Mouse (Mus musculus): ENCODE data around the gene Slc25a33. TPM values are rescaled to one million over a fixed set of nuclear protein-coding genes. Genes with fewer than 3 reads are reported as not detected.
A peak's percentile ranks its signal among the peaks of the same experiment; 100 is the strongest.
"Not testable (repeated sequence)": the region's sequence is repeated elsewhere in the genome, so short reads cannot be mapped to it uniquely, and the experiment has no call there.

Gene Slc25a33
- polyA plus RNA-seq, 1 experiment from 2014 or later, result 5.1 TPM

GRCm38 (mm10) chr4:149779966-149780365 lies 5.9 kb upstream of the Slc25a33 start:
- Histone ChIP-seq H3K4me1 (replicated peaks) (peaks cover 23% of the 10 kb centered on the region), H3K9me3 (replicated peaks) (no peaks in the 10 kb centered on the region)
- WGBS, result 69% methylated on average over 9 of the region's 9 CpGs

GRCm38 (mm10) chr4:149777126-149777525 lies 3.0 kb upstream of the Slc25a33 start:
- no peak overlapping the region for H3K4me3 ChIP-seq
- 59% methylated on average over 9 of the region's 9 CpGs for WGBS
- H3K9ac ChIP-seq, result no peak overlapping the region
- peak overlapping the region; percentile 49 for H3K27ac ChIP-seq
- H3K4me2 ChIP-seq, result no peak overlapping the region
- no peaks in the 10 kb centered on the region for H3K27me3 ChIP-seq
- ATAC-seq (replicated peaks; ENCODE audit: insufficient number of reproducible peaks, insufficient read depth, low FRiP score, low read depth), result no peak
- peaks cover 29% of the 10 kb centered on the region for H3K4me1 ChIP-seq (replicated peaks)
- H3K36me3 ChIP-seq, result no peaks in the 10 kb centered on the region
- H3K9me3 ChIP-seq (replicated peaks), result no peaks in the 10 kb centered on the region

More at GRCm38 (mm10) chr4:149779966-149780365, 5.9 kb upstream of the Slc25a33 start:
- no peak overlapping the region for H3K4me3 ChIP-seq
- no peak overlapping the region for H3K9ac ChIP-seq
- H3K27ac ChIP-seq, result no peak overlapping the region
- H3K27me3 ChIP-seq, result no peaks in the 10 kb centered on the region
- H3K36me3 ChIP-seq, result no peaks in the 10 kb centered on the region
- ATAC-seq (replicated peaks; ENCODE audit: insufficient number of reproducible peaks, insufficient read depth, low FRiP score, low read depth), result no peak; the same call in 1 of the 2 replicates
- no peak overlapping the region for H3K4me2 ChIP-seq

- H3K9me3 ChIP-seq (replicated peaks), result no peaks in the 10 kb centered on the region
- WGBS, result 32% methylated on average over 8 of the region's 8 CpGs
- H3K4me2 ChIP-seq, result no peak overlapping the region
- no peak overlapping the region for H3K9ac ChIP-seq
- no peak overlapping the region for H3K4me3 ChIP-seq
- H3K4me1 ChIP-seq (replicated peaks), result peaks cover 29% of the 10 kb centered on the region
- no peaks in the 10 kb centered on the region for H3K27me3 ChIP-seq
- no peaks in the 10 kb centered on the region for H3K36me3 ChIP-seq
- no peak overlapping the region for H3K27ac ChIP-seq
- no peak for ATAC-seq (replicated peaks; ENCODE audit: insufficient number of reproducible peaks, insufficient read depth, low FRiP score, low read depth)
Observed at GRCm38 (mm10) chr4:149775760-149776362, 1.8 kb upstream of the Slc25a33 start.

- no peak for ATAC-seq (replicated peaks; ENCODE audit: insufficient number of reproducible peaks, insufficient read depth, low FRiP score, low read depth)
- no peak overlapping the region for H3K4me2 ChIP-seq
- no peaks in the 10 kb centered on the region for H3K27me3 ChIP-seq
- H3K4me3 ChIP-seq, result no peak overlapping the region
- WGBS, result 54% methylated on average over 7 of the region's 7 CpGs
- peaks cover 29% of the 10 kb centered on the region for H3K4me1 ChIP-seq (replicated peaks)
- no peaks in the 10 kb centered on the region for H3K36me3 ChIP-seq
- no peak overlapping the region for H3K9ac ChIP-seq
- no peaks in the 10 kb centered on the region for H3K9me3 ChIP-seq (replicated peaks)
- no peak overlapping the region for H3K27ac ChIP-seq
Observed at GRCm38 (mm10) chr4:149775330-149775729, 1.3 kb upstream of the Slc25a33 start.

- H3K9ac ChIP-seq, result peak overlapping the region; percentile 71
- H3K9me3 ChIP-seq (replicated peaks), result no peaks in the 10 kb centered on the region
- H3K4me3 ChIP-seq, result peak overlapping the region; percentile 71
- no peaks in the 10 kb centered on the region for H3K27me3 ChIP-seq
- peaks cover 29% of the 10 kb centered on the region for H3K4me1 ChIP-seq (replicated peaks)
- under 1% methylated on average over 65 of the region's 65 CpGs for WGBS
- no peaks in the 10 kb centered on the region for H3K36me3 ChIP-seq
- peak overlapping the region; percentile 99 for H3K4me2 ChIP-seq
- peak; percentile 34 for ATAC-seq (replicated peaks; ENCODE audit: insufficient number of reproducible peaks, insufficient read depth, low FRiP score, low read depth)
- peak overlapping the region; percentile 66 for H3K27ac ChIP-seq
Observed at GRCm38 (mm10) chr4:149773408-149774093, 526 bp downstream of the Slc25a33 start.

GRCm38 (mm10) chr4:149772394-149772793 lies 1.7 kb downstream of the Slc25a33 start:
- H3K4me3 ChIP-seq, result no peak overlapping the region
- no peak overlapping the region for H3K9ac ChIP-seq
- no peak overlapping the region for H3K27ac ChIP-seq
- peaks cover 29% of the 10 kb centered on the region for H3K4me1 ChIP-seq (replicated peaks)
- H3K36me3 ChIP-seq, result no peaks in the 10 kb centered on the region
- H3K9me3 ChIP-seq (replicated peaks), result no peaks in the 10 kb centered on the region
- no peak for ATAC-seq (replicated peaks; ENCODE audit: insufficient number of reproducible peaks, insufficient read depth, low FRiP score, low read depth)
- H3K27me3 ChIP-seq, result no peaks in the 10 kb centered on the region
- 27% methylated on average over 2 of the region's 2 CpGs for WGBS
- no peak overlapping the region for H3K4me2 ChIP-seq

- Histone ChIP-seq H3K4me1 (replicated peaks) (no peaks in the 10 kb centered on the region), H3K9ac (no peak overlapping the region), H3K27ac (no peak overlapping the region), H3K9me3 (replicated peaks) (no peaks in the 10 kb centered on the region), H3K4me2 (no peak overlapping the region), H3K36me3 (no peaks in the 10 kb centered on the region), H3K4me3 (no peak overlapping the region), H3K27me3 (no peaks in the 10 kb centered on the region)
- ATAC-seq (replicated peaks; ENCODE audit: insufficient number of reproducible peaks, insufficient read depth, low FRiP score, low read depth), result no peak
- WGBS, result 82% methylated on average over 5 of the region's 5 CpGs
Observed at GRCm38 (mm10) chr4:149765201-149765600, 8.9 kb downstream of the Slc25a33 start.

GRCm38 (mm10) chr4:149763335-149763734 lies 10.7 kb downstream of the Slc25a33 start:
- no peak overlapping the region for H3K4me2 ChIP-seq
- H3K9me3 ChIP-seq (replicated peaks), result no peaks in the 10 kb centered on the region
- WGBS, result 83% methylated on average over 2 of the region's 2 CpGs
- no peak for ATAC-seq (replicated peaks; ENCODE audit: insufficient number of reproducible peaks, insufficient read depth, low FRiP score, low read depth)
- H3K27ac ChIP-seq, result no peak overlapping the region
- no peak overlapping the region for H3K9ac ChIP-seq
- H3K4me3 ChIP-seq, result no peak overlapping the region
- no peaks in the 10 kb centered on the region for H3K27me3 ChIP-seq
- H3K4me1 ChIP-seq (replicated peaks), result no peaks in the 10 kb centered on the region
- H3K36me3 ChIP-seq, result no peaks in the 10 kb centered on the region

- H3K4me2 ChIP-seq, result no peak overlapping the region
- no peaks in the 10 kb centered on the region for H3K36me3 ChIP-seq
- 65% methylated on average over 5 of the region's 5 CpGs for WGBS
- ATAC-seq (replicated peaks; ENCODE audit: insufficient number of reproducible peaks, insufficient read depth, low FRiP score, low read depth), result no peak
- H3K9ac ChIP-seq, result no peak overlapping the region
- no peaks in the 10 kb centered on the region for H3K9me3 ChIP-seq (replicated peaks)
- no peaks in the 10 kb centered on the region for H3K27me3 ChIP-seq
- H3K27ac ChIP-seq, result no peak overlapping the region
- H3K4me3 ChIP-seq, result no peak overlapping the region
- H3K4me1 ChIP-seq (replicated peaks), result no peaks in the 10 kb centered on the region
Observed at GRCm38 (mm10) chr4:149759517-149759916, 14.6 kb downstream of the Slc25a33 start.

GRCm38 (mm10) chr4:149758423-149758822 lies 15.7 kb downstream of the Slc25a33 start:
- 78% methylated on average over 6 of the region's 6 CpGs for WGBS
- H3K27ac ChIP-seq, result no peak overlapping the region
- H3K4me2 ChIP-seq, result no peak overlapping the region
- no peaks in the 10 kb centered on the region for H3K27me3 ChIP-seq
- no peaks in the 10 kb centered on the region for H3K9me3 ChIP-seq (replicated peaks)
- H3K36me3 ChIP-seq, result no peaks in the 10 kb centered on the region
- H3K4me1 ChIP-seq (replicated peaks), result no peaks in the 10 kb centered on the region
- no peak overlapping the region for H3K9ac ChIP-seq
- no peak for ATAC-seq (replicated peaks; ENCODE audit: insufficient number of reproducible peaks, insufficient read depth, low FRiP score, low read depth)
- no peak overlapping the region for H3K4me3 ChIP-seq

- H3K36me3 ChIP-seq; H3K4me2 ChIP-seq; H3K9ac ChIP-seq; H3K4me1 ChIP-seq (replicated peaks); H3K27me3 ChIP-seq; H3K4me3 ChIP-seq; H3K9me3 ChIP-seq (replicated peaks); ATAC-seq (replicated peaks; ENCODE audit: insufficient number of reproducible peaks, insufficient read depth, low FRiP score, low read depth); H3K27ac ChIP-seq: not testable (repeated sequence)
- 86% methylated on average over 7 of the region's 7 CpGs for WGBS
Observed at GRCm38 (mm10) chr4:149756546-149756945, 17.5 kb downstream of the Slc25a33 start.

GRCm38 (mm10) chr4:149752836-149753235 lies 21.2 kb downstream of the Slc25a33 start:
- Histone ChIP-seq H3K4me3 (no peak overlapping the region), H3K27me3 (no peaks in the 10 kb centered on the region), H3K4me1 (replicated peaks) (no peaks in the 10 kb centered on the region), H3K9me3 (replicated peaks) (no peaks in the 10 kb centered on the region), H3K9ac (no peak overlapping the region), H3K4me2 (no peak overlapping the region), H3K27ac (no peak overlapping the region), H3K36me3 (peaks cover 4% of the 10 kb centered on the region; the same call in 1 of the 2 replicates)
- 77% methylated on average over 3 of the region's 3 CpGs for WGBS
- ATAC-seq (replicated peaks; ENCODE audit: insufficient number of reproducible peaks, insufficient read depth, low FRiP score, low read depth), result no peak

All from heart, embryonic 15.5 days (tissue).